In the genomic region with DNA sequence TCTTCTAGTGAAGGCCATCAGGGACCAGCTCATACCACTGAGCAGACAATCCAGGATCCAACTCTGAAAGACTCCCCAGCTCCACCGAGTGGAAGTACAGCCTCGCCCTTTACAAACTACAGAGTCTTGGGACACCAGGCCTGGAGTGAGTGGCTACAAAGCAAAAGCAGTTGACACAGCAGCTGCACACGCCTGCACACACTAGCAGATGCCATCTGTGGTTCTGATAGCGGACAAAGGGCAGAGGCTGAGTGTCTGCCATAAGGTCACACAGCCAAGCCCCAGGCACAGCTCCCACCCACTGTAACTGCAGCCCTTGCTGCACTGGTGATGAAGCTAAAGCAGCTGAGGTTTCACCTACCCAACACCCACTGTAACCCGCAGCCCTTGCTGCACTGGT, we compare ENCODE assay signal across 16 mouse cellular contexts. TPM values are rescaled to one million over a fixed set of nuclear protein-coding genes. Genes with fewer than 3 reads are reported as not detected.
"Had no signal": no experiment of that assay in that cellular context is flagged by ENCODE, and none has a peak within 500 bp of the region (broad histone marks: within the 10 kb centered on the region; RNA-seq: fewer than 3 reads in every experiment).

No protein-coding gene starts in this region.

- H3K27ac ChIP-seq: kidney, postnatal 0 days; liver, embryonic 13.5 days; lung, embryonic 15.5 days; macrophage had no signal

- H3K9me3 ChIP-seq: liver, embryonic 13.5 days; lung, embryonic 15.5 days; megakaryocyte, embryonic 14.5 days had no signal

- H3K4me2 ChIP-seq: liver, embryonic 13.5 days; lung, embryonic 15.5 days; midbrain, embryonic 11.5 days had no signal

- H3K4me3 ChIP-seq: liver, embryonic 13.5 days; lung, embryonic 15.5 days; megakaryocyte, embryonic 14.5 days had no signal

- H3K4me1 ChIP-seq: liver, embryonic 13.5 days; lung, embryonic 15.5 days had no signal

- H3K9ac ChIP-seq: liver, embryonic 13.5 days; liver, postnatal 0 days; lung, embryonic 15.5 days had no signal

- H3K27me3 ChIP-seq: liver, embryonic 13.5 days; lung, embryonic 15.5 days; megakaryocyte, embryonic 14.5 days had no signal

- ATAC-seq: liver, postnatal 0 days had no signal

- DNase-seq: kidney, adult 11 months; kidney, adult 9 months; kidney, postnatal 36 days; liver; liver, embryonic 13.5 days; liver, postnatal 0 days; lung, postnatal 14 days; spleen, adult 18-20 months; thymus, adult 2 months; thymus, postnatal 25 days had no signal

RNA-seq across cellular contexts. Expression of a gene that starts 54.9 kb away (rescaled TPM):
- polyA plus RNA-seq: liver, postnatal 0 days; macrophage; urinary bladder, adult 2 months had no signal
